Mouse (Mus musculus) lung, postnatal 0 days (tissue): ENCODE results near the gene Slc35g2. TPM values are rescaled to one million over a fixed set of nuclear protein-coding genes. Genes with fewer than 3 reads are reported as not detected.
A peak's percentile ranks its signal among the peaks of the same experiment; 100 is the strongest.

ENCODE experiments used
- ATAC-seq: fragments of 200-750 bp; cut with Nextera tagmentation; 2 replicates; pipeline ENCODE4 v1.8.0; 2017; ENCODE audit warnings: moderate library complexity
- DNase-seq: peaks from one replicate; pipeline ENCODE4 v3.0.0-alpha.2; 2016; ENCODE audit warnings: low spot score
- H3K27ac ChIP-seq: fragments of 300-500 bp; sonication (generic); 2 replicates; pipeline ENCODE4 v1.5.1; 2014; ENCODE audit warnings: antibody characterized with exemption, mild to moderate bottlenecking, low read length, mixed read lengths
- H3K27me3 ChIP-seq: fragments of 300-500 bp; sonication (generic); replicated peaks from 2 replicates; pipeline ENCODE4 v1.6.1; 2014; ENCODE audit warnings: low read length, mixed read lengths; ENCODE audit not compliant: insufficient read depth
- H3K36me3 ChIP-seq: fragments of 300-500 bp; sonication (generic); 2 replicates; pipeline ENCODE4 v1.6.1; 2014; ENCODE audit warnings: low read length, mixed read lengths; ENCODE audit not compliant: insufficient read depth
- H3K4me1 ChIP-seq: fragments of 300-500 bp; sonication (generic); 2 replicates; pipeline ENCODE4 v1.6.1; 2014; ENCODE audit warnings: antibody characterized with exemption, low read depth, low read length, mixed read lengths; ENCODE audit not compliant: insufficient read depth
- H3K4me2 ChIP-seq: fragments of 300-500 bp; sonication (generic); replicated peaks from 2 replicates; pipeline ENCODE4 v1.6.1; 2014; ENCODE audit warnings: low read depth, mild to moderate bottlenecking, low read length, moderate library complexity, mixed read lengths
- H3K4me3 ChIP-seq: fragments of 300-500 bp; sonication (generic); 2 replicates; pipeline ENCODE4 v1.5.1; 2014; ENCODE audit warnings: low read depth, low read length
- H3K9ac ChIP-seq: fragments of 300-500 bp; sonication (generic); replicated peaks from 2 replicates; pipeline ENCODE4 v1.6.1; 2014; ENCODE audit warnings: low read depth, mild to moderate bottlenecking
- H3K9me3 ChIP-seq: fragments of 300-500 bp; sonication (generic); 2 replicates; pipeline ENCODE4 v1.6.1; 2016; ENCODE audit warnings: low read length, mixed read lengths
- CTCF ChIP-seq: IDR thresholded peaks from 2 replicates; pipeline ENCODE4 v1.5.1; 2016; ENCODE audit warnings: antibody characterized with exemption, mild to moderate bottlenecking
- EP300 ChIP-seq: IDR thresholded peaks from 2 replicates; pipeline ENCODE4 v1.6.1; 2016; ENCODE audit warnings: antibody characterized with exemption, mild to moderate bottlenecking, control low read depth
- WGBS: fragments of 180-500 bp; shearing (Covaris S2); extraction: QIAGEN DNeasy Blood & Tissue Kit; methylation state at CpG from one replicate; pipeline ENCODE4 v1.1.7; 2014; 5-methylcytosine and 5-hydroxymethylcytosine counted together
- polyA plus RNA-seq: library from polyadenylated mRNA; unstranded; fragments of >200 nt; fragmentation: Nextera tagmentation; extraction: Ambion mirVana; gene quantifications from 2 replicates; pipeline ENCODE4 v1.2.1, GENCODE M21; 2015

Slc35g2 gene
- polyA plus RNA-seq, result 16.1 and 16.7 TPM in 2 replicates

- Histone ChIP-seq H3K4me1 (0 out of 2 replicates have a peak, but pooled peaks cover 5% of the 10 kb centered on the region), H3K4me2 (peak within 1 kb of the TSS; percentile 94), H3K4me3 (peak within 1 kb of the TSS; percentile 76), H3K27me3 (no peaks in the 10 kb centered on the region), H3K36me3 (no peaks in the 10 kb centered on the region), H3K27ac (peak within 1 kb of the TSS; percentile 81), H3K9me3 (no peaks in the 10 kb centered on the region), H3K9ac (peak within 1 kb of the TSS; percentile 64)
- ATAC-seq (peak; percentile 62), DNase-seq (peak; percentile 58)
- TF ChIP-seq EP300 (no peak), CTCF (peak; percentile 32)
- under 1% methylated on average over 42 of the region's 55 CpGs for WGBS
Measured at GRCm38 (mm10) chr9:100570626-100571233, at the start of gene Slc35g2. Gene Slc35g2 (minus strand): TSS chr9:100571090.

GRCm38 (mm10) chr9:100616947-100617346, 46.1 kb upstream of the Slc35g2 start:
- no peaks in the 10 kb centered on the region for H3K9me3 ChIP-seq
- H3K36me3 ChIP-seq, result no peaks in the 10 kb centered on the region
- H3K4me3 ChIP-seq, result peak overlapping the region; percentile 14; the same call in 1 of the 2 replicates
- H3K4me1 ChIP-seq, result peaks cover 5% of the 10 kb centered on the region; the same call in 1 of the 2 replicates
- H3K4me2 ChIP-seq, result peak overlapping the region; percentile 34; the same call in 1 of the 2 replicates
- DNase-seq, result peak; percentile 42
- ATAC-seq, result no peak
- no peaks in the 10 kb centered on the region for H3K27me3 ChIP-seq
- no peak overlapping the region for H3K9ac ChIP-seq
- 20% methylated on average over 11 of the region's 11 CpGs for WGBS
- TF ChIP-seq CTCF, result no peak
- TF ChIP-seq EP300, result no peak
- no peak overlapping the region for H3K27ac ChIP-seq

- ATAC-seq, result no peak
- Histone ChIP-seq H3K27ac (no peak overlapping the region), H3K4me2 (no peak overlapping the region), H3K9ac (no peak overlapping the region), H3K4me3 (no peak overlapping the region), H3K9me3 (no peaks in the 10 kb centered on the region), H3K27me3 (no peaks in the 10 kb centered on the region), H3K4me1 (peaks cover 5% of the 10 kb centered on the region; the same call in 1 of the 2 replicates), H3K36me3 (no peaks in the 10 kb centered on the region)
- no peak for TF ChIP-seq EP300
- DNase-seq, result no peak
- 81% methylated on average over 3 of the region's 3 CpGs for WGBS
Measured at GRCm38 (mm10) chr9:100613501-100614071, 42.7 kb upstream of the Slc35g2 start.

GRCm38 (mm10) chr9:100605985-100606554, 35.2 kb upstream of the Slc35g2 start:
- no peak overlapping the region for H3K4me2 ChIP-seq
- TF ChIP-seq CTCF, result no peak; the same call in 1 of the 2 replicates
- no peak for TF ChIP-seq EP300
- H3K27me3 ChIP-seq, result no peaks in the 10 kb centered on the region
- H3K36me3 ChIP-seq, result no peaks in the 10 kb centered on the region
- no peak overlapping the region for H3K27ac ChIP-seq
- no peak overlapping the region for H3K9ac ChIP-seq
- WGBS, result 33% methylated on average over 7 of the region's 7 CpGs
- ATAC-seq (peak; percentile 64), DNase-seq (peak; percentile 64)
- H3K4me1 ChIP-seq, result no peaks in the 10 kb centered on the region
- no peak overlapping the region for H3K4me3 ChIP-seq
- no peaks in the 10 kb centered on the region for H3K9me3 ChIP-seq

- no peaks in the 10 kb centered on the region for H3K4me1 ChIP-seq
- ATAC-seq (no peak), DNase-seq (no peak)
- H3K27ac ChIP-seq, result no peak overlapping the region
- H3K4me2 ChIP-seq, result no peak overlapping the region
- TF ChIP-seq EP300, result no peak
- TF ChIP-seq CTCF, result no peak
- no peaks in the 10 kb centered on the region for H3K9me3 ChIP-seq
- no peaks in the 10 kb centered on the region for H3K27me3 ChIP-seq
- H3K4me3 ChIP-seq, result no peak overlapping the region
- H3K9ac ChIP-seq, result no peak overlapping the region
- H3K36me3 ChIP-seq, result no peaks in the 10 kb centered on the region
- WGBS, result 92% methylated on average over 1 of the region's 1 CpGs
Measured at GRCm38 (mm10) chr9:100605522-100605921, 34.6 kb upstream of the Slc35g2 start.

- WGBS, result 70% methylated on average over 5 of the region's 5 CpGs
- no peaks in the 10 kb centered on the region for H3K9me3 ChIP-seq
- no peaks in the 10 kb centered on the region for H3K27me3 ChIP-seq
Measured at GRCm38 (mm10) chr9:100603156-100603555, 32.3 kb upstream of the Slc35g2 start.

More at GRCm38 (mm10) chr9:100603156-100603555, 32.3 kb upstream of the Slc35g2 start:
- no peak for DNase-seq
- H3K4me2 ChIP-seq, result no peak overlapping the region
- H3K4me1 ChIP-seq, result no peaks in the 10 kb centered on the region
- no peaks in the 10 kb centered on the region for H3K36me3 ChIP-seq
- no peak overlapping the region for H3K4me3 ChIP-seq
- no peak overlapping the region for H3K27ac ChIP-seq
- no peak overlapping the region for H3K9ac ChIP-seq
- ATAC-seq, result no peak
- TF ChIP-seq CTCF (no peak), EP300 (no peak)
